Mouse (Mus musculus) spleen, embryonic (tissue): ENCODE results near the gene Polr1d.

Experiments used
- CTCF ChIA-PET: fragments of 350-600 bp; sonication (Branson Sonifier 250); formaldehyde crosslinking; loops from one replicate; lab custom pipeline; 2022; lab: Charles Lee

Polr1d gene

GRCm38 (mm10) chr5:147085201-147085894 lies 8.5 kb downstream of the Polr1d start:
- CTCF ChIA-PET, result no interaction called here

DNA sequence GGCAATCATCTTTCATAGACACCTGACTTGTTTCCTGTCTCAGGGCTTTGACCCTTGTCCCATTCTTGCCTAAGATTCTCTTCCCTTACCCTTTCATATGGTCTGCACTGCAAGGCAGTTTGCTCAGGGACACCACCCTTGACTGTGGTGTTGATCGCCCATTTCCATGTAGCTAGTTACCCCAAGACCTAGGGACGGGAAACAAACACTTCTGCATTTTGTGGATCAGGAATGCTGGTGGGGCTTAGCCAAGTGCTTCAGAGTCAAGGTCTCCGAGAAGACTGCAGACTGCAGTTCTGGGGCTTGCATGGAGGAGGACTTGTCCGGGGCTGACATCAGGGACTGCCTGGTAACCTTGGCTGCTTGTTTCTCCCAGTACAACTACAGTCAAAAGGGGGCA lies 10.0 kb downstream of the Polr1d start:
- CTCF ChIA-PET, result interaction anchor here (0.7 kb wide), 2 partner anchors 19 to 140 kb away, joined by 3 to 4 read pairs; no protein-coding TSS in a partner anchor

GRCm38 (mm10) chr5:147089836-147090235 lies 13.0 kb downstream of the Polr1d start:
- CTCF ChIA-PET, result no interaction called here

- CTCF ChIA-PET, result interaction anchor here (0.6 kb wide), 1 partner anchor 37 kb away, joined by 4 read pairs; no protein-coding TSS in a partner anchor
Measured at GRCm38 (mm10) chr5:147090256-147090963, 13.6 kb downstream of the Polr1d start.

DNA sequence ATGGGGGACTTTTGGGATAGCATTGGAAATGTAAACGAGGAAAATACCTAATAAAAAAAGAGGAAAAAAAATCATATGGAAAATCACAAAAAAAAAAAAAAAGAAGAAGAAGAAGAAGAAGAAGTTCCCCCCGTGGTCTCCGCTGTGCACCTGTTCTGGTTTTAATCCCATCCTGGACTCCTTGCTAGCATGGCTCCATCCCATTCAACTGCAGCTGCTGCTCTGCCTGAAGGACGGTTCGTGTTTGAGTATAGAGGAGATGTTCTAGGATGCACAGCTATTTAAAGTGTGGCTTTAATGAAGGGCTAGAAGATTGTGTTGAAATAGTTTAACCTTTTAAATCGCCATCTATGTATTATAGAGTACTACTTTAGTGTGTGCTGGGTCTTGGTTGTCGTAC lies 15.6 kb downstream of the Polr1d start:
- CTCF ChIA-PET, result no interaction called here

- CTCF ChIA-PET, result no interaction called here
Measured at GRCm38 (mm10) chr5:147094296-147094695, 17.4 kb downstream of the Polr1d start.

- CTCF ChIA-PET, result no interaction called here
Measured at GRCm38 (mm10) chr5:147096586-147096985, 19.7 kb downstream of the Polr1d start.

- CTCF ChIA-PET, result no interaction called here
Measured at GRCm38 (mm10) chr5:147098667-147099066, 21.8 kb downstream of the Polr1d start.

DNA sequence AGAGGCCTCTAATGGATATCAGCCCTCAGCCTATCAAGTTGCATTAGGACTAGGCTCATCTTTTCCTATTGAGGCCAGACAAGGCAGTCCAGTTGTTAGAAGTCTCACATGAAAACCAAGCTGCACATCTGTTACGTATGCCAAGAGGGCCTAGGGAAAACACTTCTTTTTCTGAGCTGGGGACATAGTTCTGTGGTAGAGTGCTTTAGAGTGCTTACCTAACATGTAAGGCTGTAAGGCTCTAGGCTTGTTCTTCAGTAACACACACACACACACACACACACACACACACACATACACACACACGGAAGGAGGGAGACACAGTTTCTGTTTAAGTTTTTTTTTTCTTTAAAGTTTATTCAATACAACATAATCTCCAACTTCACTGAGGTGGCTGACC lies 23.3 kb downstream of the Polr1d start:
- CTCF ChIA-PET, result no interaction called here

GRCm38 (mm10) chr5:147102295-147102694 lies 25.4 kb downstream of the Polr1d start:
- CTCF ChIA-PET, result no interaction called here

GRCm38 (mm10) chr5:147107276-147107675 lies 30.4 kb downstream of the Polr1d start:
- CTCF ChIA-PET, result interaction anchor here (0.5 kb wide), 1 partner anchor 41 kb away, joined by 10 read pairs; no protein-coding TSS in a partner anchor

DNA sequence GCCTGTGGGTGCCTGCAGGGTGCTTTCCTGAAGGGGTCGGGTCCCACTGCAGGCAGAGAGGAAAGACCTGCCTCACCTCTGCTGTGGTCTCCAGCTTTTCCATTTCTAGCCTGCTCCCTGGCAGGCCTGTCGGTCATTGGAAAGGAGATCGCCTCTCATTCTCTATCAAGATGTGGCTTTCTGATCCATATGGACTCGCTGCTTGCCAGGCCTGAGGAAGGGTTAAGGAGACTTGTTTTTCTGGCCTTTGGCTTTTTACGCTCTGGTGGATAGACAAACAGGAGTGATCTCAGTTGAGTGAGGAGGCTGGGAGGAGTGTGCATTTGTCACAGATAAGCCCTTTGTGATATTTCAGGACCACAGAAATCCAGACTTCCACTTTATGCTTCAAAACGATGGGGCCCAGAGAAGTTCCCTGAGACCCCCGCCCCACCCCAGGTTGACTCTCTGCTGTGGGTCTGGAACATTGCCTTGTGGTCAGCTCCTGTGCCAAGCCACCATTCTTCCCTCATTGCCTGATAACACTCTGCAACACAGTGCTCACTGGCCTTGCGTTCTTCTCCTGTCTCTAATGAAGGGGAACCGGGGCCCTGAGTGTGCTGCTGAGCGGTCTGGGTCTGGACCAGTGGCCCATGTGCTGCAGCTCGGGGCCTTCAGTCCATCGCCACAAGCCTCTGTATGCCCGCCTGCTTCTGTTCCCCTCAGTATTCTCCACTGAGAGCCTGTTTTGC lies 32.2 kb downstream of the Polr1d start:
- CTCF ChIA-PET, result no interaction called here

- CTCF ChIA-PET, result no interaction called here
Measured at GRCm38 (mm10) chr5:147114738-147115137, 37.9 kb downstream of the Polr1d start.

- CTCF ChIA-PET, result no interaction called here
Measured at GRCm38 (mm10) chr5:147115631-147116030, 38.8 kb downstream of the Polr1d start.

GRCm38 (mm10) chr5:147117027-147117426 lies 40.2 kb downstream of the Polr1d start:
- CTCF ChIA-PET, result no interaction called here

DNA sequence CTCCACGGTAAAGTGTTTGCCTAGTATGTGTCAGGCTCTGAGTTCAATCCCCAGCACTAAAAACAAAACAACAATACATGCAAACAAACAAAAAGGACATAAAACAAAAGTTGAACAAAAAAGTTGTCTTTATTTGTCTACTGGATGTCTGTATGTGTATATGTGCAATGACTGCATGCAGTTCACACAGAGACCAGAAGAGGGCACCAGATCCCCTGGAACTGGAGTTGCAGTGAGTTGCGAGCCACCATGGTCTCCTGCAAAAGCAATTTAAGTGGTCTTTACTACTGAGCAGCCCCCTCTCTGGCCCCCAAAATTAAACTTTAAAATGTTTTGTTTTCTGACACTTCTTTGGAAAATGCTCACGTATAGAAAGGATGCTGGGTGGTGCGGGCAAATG lies 44.3 kb downstream of the Polr1d start:
- CTCF ChIA-PET, result interaction anchor here (0.6 kb wide), 1 partner anchor 45 kb away, joined by 3 read pairs; no protein-coding TSS in a partner anchor

- CTCF ChIA-PET, result no interaction called here
Measured at GRCm38 (mm10) chr5:147124794-147125193, 47.9 kb downstream of the Polr1d start.

- CTCF ChIA-PET, result no interaction called here
Measured at GRCm38 (mm10) chr5:147125542-147126185, 48.8 kb downstream of the Polr1d start.

- CTCF ChIA-PET, result interaction anchor here (0.5 to 0.6 kb wide), 2 partner anchors 37 to 165 kb away, joined by 4 to 6 read pairs; no protein-coding TSS in a partner anchor
Measured at GRCm38 (mm10) chr5:147127860-147128259, 51.0 kb downstream of the Polr1d start.

- CTCF ChIA-PET, result interaction anchor here (0.7 kb wide), 1 partner anchor 24 kb away, joined by 14 read pairs; no protein-coding TSS in a partner anchor
Measured at GRCm38 (mm10) chr5:147129484-147129883, 52.6 kb downstream of the Polr1d start.

DNA sequence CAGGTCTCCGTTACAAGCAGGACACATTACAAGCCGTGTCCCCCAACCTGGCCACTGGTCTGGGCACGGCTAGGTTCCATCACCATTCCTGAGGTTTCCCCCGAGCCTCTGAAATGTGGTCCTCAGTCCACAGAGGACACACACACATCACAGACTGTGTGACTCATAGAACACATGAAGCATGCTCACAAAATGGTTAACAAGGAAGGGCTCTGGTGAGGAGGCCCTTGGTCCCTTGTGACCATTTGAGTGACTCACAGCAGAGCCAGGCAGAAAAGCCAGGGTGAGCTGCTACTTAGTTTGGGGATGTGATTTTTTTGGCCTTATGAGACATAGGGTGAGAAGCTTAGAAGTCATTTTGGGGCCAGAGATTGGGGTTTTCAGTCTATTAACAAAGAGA lies 55.1 kb downstream of the Polr1d start:
- CTCF ChIA-PET, result interaction anchor here (1.3 kb wide), 1 partner anchor 9 kb away, joined by 4 read pairs; no protein-coding TSS in a partner anchor
